Mouse (Mus musculus) cerebellum, postnatal 14 days (tissue): ENCODE results near the gene Sec14l2.
"Not testable (repeated sequence)": the region's sequence is repeated elsewhere in the genome, so short reads cannot be mapped to it uniquely, and the experiment has no call there.

Experiments used
- DNase-seq, 2 experiments: peaks; one replicate each; pipeline ENCODE4 v3.0.0; 2021; ENCODE audit warnings: mixed read lengths in 2 of 2

Gene Sec14l2

GRCm38 (mm10) chr11:4128461-4128860 is 5.2 kb upstream of the Sec14l2 start:
- not testable (repeated sequence) for DNase-seq

- DNase-seq: no peak
These were observed 3.8 kb upstream of the Sec14l2 start for GRCm38 (mm10) chr11:4127059-4127458.

GRCm38 (mm10) chr11:4123922-4124321 is 707 bp upstream of the Sec14l2 start:
- peak in 1 of 2 experiments; percentile 53 for DNase-seq

- DNase-seq: no peak
These were observed 989 bp downstream of the Sec14l2 start for GRCm38 (mm10) chr11:4122226-4122625.

GRCm38 (mm10) chr11:4121691-4122090 is 1.5 kb downstream of the Sec14l2 start:
- DNase-seq: no peak

GRCm38 (mm10) chr11:4119635-4120034 is 3.6 kb downstream of the Sec14l2 start:
- no peak for DNase-seq

- peak; percentile 79 to 84 for DNase-seq
These were observed 4.9 kb downstream of the Sec14l2 start for GRCm38 (mm10) chr11:4118081-4118921.

GRCm38 (mm10) chr11:4117372-4118071 is 5.7 kb downstream of the Sec14l2 start:
- no peak for DNase-seq

GRCm38 (mm10) chr11:4116458-4117141 is 6.6 kb downstream of the Sec14l2 start:
- DNase-seq: peak in 1 of 2 experiments; percentile 27

GRCm38 (mm10) chr11:4115407-4115806 is 7.8 kb downstream of the Sec14l2 start:
- DNase-seq: no peak

- DNase-seq: not testable (repeated sequence)
These were observed 8.7 kb downstream of the Sec14l2 start for GRCm38 (mm10) chr11:4114541-4114940.

- no peak for DNase-seq
These were observed 9.2 kb downstream of the Sec14l2 start for GRCm38 (mm10) chr11:4113970-4114369.

- DNase-seq: no peak
These were observed 9.7 kb downstream of the Sec14l2 start for GRCm38 (mm10) chr11:4113496-4113895.

- no peak for DNase-seq
These were observed 10.4 kb downstream of the Sec14l2 start for GRCm38 (mm10) chr11:4112861-4113260.

- DNase-seq: no peak
These were observed 11.2 kb downstream of the Sec14l2 start for GRCm38 (mm10) chr11:4112033-4112432.

- DNase-seq: no peak
These were observed 14.5 kb downstream of the Sec14l2 start for GRCm38 (mm10) chr11:4108691-4109090.

GRCm38 (mm10) chr11:4107901-4108300 is 15.3 kb downstream of the Sec14l2 start:
- not testable (repeated sequence) for DNase-seq

- no peak for DNase-seq
These were observed 17.8 kb downstream of the Sec14l2 start for GRCm38 (mm10) chr11:4105444-4105843.

GRCm38 (mm10) chr11:4104989-4105388 is 18.2 kb downstream of the Sec14l2 start:
- DNase-seq: no peak

- DNase-seq: no peak
These were observed 19.7 kb downstream of the Sec14l2 start for GRCm38 (mm10) chr11:4103522-4103921.

- no peak for DNase-seq
These were observed 21.4 kb downstream of the Sec14l2 start for GRCm38 (mm10) chr11:4101851-4102250.

GRCm38 (mm10) chr11:4099447-4099846 is 23.8 kb downstream of the Sec14l2 start:
- DNase-seq: no peak

- no peak for DNase-seq
These were observed 24.4 kb downstream of the Sec14l2 start for GRCm38 (mm10) chr11:4098816-4099215.
